Mouse (Mus musculus): ENCODE measurements around the gene Tmpo.

Tmpo gene

DNA sequence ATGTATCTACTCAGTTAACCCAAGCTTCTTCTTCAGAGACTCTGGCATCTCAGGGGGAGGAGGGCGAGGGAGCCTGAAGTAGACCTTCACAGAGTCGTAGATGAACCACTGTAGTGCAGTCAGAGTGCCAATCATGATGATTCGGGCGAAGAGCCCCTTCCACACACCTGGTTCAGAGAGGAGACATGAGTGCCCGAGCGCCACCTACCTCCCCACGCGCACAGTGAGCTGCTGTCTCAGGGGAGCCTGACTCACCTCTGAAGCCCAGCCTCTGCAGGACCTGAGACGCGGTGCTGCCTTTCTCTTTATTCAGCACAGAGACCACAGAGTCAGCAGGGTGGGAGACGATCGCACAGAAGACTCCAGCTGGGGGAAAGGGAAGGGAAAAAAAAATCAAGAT, 64.2 kb downstream of the Tmpo start:
- DNase-seq (ENCODE audit: low spot score): no peak

DNA sequence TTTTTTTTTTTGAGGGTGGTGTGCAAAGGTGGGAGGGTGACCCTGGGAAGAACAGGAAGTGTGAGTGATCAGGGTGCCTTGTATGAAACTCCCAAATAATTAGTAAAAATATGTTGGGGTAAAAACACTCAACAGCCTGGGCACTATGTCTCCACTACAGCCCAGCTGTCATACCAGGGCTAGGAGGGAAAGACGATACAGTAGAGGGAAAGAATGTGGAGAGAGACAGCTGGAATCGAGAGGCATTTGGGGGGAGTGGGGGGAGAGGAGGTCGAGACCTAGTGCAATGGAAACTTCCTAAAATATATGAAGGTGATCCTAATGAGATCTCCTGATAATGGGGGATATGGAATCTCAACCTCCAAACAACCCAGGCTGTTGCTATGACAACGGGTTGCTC, 71.3 kb downstream of the Tmpo start:
- DNase-seq (ENCODE audit: low spot score): no peak

DNA sequence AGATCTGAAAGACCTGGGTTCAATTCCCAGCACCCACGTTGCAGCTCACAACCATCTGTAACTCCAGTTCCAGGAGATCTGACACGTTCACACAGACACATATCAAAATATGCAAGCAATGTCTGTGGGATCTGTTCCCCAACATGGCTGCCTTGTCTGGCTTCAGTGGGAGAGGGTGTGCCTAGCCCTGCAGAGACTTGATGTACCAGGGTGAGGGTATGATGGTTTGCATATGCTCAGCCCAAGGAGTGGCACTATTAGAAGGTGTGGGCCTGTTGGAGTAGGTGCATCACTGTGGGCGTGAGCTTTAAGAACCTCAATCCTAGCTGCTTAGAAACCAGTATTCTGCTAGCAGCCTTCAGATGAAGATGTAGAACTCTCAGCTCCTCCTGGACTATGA, 75.1 kb downstream of the Tmpo start:
- DNase-seq (ENCODE audit: low spot score): no peak

DNA sequence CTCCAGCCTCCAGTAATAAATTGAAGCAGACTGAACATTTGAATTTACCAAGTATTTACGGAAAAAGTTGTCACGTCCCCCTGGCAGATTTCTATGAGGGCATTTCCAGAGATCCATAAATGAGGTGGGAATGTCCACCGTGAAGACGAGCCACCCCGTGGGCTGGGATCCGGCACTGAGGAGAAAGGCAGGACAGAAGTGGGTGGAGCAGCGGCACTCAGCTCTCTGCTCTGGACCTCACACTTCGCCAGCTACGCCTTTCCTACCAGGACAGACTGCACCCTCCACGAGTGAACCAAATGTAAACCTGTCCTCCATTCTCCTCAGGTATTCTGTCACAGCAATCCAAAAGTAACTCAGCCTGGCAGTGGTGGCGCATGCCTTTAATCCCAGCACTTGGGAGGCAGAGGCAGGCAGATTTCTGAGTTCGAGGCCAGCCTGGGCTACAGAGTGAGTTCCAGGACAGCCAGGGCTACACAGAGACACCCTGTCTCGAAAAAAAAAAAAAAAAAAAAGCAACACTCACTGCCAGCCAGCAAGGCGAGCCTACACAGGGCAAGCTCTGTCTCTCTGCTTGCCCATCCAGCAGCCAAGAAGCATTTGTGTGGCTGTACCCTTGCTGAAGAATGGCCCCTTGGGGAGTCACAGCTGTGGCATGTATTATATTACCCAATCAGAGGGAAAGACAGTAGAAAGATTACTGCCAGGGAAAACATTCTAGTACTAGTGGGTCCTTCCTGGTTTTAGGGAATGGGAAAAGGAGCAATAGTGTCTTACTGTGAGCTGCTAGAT, 78.1 kb downstream of the Tmpo start:
- DNase-seq (ENCODE audit: low spot score): no peak

DNA sequence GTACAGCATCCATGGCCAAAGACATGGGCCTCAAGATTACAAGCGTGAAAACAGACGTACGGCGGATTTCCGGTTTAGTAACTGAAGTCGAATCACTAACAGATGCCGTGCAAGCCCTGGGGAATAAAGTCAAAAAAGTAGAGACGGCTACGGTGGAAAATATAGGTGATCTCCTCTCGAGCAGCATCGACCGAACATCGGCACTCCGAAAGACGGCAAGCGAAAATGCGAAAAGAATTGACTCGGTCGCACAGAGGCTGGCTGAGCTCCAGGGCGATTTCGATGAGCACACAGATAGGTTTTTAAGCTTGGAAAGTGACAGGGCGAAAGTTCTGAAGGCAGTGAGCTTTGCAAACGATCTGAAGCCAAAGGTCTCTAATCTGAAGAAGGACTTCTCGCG, 79.2 kb downstream of the Tmpo start:
- DNase-seq (ENCODE audit: low spot score): no peak

DNA sequence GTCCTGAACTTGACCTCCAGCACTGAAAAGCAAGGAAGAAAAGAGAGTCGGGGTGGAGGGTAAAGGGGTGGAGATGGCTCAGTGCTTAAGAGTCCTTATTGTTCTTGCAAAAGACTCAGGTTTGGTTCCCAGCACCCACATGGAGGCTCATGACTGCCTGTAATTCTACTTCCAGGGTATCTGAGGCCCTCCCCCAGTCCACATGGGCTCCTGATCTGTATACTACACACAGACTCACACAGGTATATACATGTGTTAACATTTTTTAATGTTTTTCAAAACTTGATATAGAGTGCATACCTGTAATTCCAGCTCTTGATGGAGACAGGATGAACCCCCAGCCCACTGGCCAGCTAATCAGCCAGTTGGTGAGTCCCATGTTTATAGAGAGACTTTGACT, 81.0 kb downstream of the Tmpo start:
- no peak for DNase-seq (ENCODE audit: low spot score)

DNA sequence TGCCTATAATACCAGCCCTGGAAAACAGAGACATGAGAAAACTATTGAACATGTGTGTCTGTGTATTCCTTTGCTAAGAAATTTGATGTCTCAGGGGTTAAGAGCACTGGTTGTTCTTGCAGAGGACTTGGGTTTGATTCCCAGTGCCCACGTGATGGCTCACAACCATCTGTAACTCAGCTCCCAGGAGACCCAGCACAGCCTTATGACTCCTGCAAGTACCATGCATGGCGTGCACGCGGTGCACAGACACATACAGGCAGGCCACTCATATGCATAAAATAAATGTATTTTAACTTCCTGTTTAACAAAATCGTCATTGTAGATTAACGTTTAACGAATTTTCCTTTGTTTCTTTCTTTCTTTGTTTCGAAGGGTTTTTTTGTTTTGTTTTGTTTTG, 83.1 kb downstream of the Tmpo start:
- DNase-seq (ENCODE audit: low spot score): no peak
